Mouse (Mus musculus): Measurements from ENCODE around the gene Fam131b.
A peak's percentile ranks its signal among the peaks of the same experiment; 100 is the strongest.

The Fam131b gene

DNA sequence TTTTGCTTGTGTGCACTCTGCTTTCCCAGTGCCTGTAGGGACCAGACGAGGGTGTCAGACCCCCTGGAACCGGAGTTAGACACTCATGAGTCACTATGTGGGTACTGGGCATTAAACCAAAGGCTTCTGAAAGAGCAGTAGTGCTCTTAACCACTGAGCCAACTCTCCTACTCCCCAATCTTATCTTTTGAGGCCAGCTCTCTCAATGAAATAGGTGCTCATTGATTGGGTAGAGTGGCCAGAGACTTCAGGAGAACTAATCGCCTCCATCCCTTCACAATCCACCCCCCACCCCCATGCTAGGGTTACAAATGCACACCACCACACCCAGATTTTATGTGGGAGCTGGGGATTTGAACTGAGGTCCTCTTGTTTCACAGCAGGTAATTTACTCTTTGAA lies 4.3 kb upstream of the Fam131b start:
- DNase-seq (ENCODE audit: low spot score in 2 of 2), result no peak

DNA sequence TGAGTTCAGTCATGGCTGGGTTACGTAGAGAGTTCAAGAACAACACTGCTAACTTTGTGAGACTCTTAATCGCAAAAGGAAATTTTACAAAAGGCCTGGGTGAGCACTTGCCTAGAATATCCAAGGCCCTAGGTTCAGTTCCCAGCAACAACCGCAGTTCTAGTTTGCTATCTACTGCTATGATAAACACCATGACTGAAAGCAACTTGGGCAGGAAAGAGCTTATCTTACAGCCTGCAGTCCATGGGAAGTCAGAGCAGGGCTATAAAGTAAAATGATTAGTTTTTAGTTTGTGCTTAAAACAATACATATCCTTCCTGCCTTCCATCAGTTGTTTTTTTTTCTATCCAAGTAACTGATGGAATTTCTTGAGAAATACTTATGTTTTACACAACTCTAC lies 2.1 kb upstream of the Fam131b start:
- DNase-seq (ENCODE audit: low spot score in 2 of 2), result no peak

DNA sequence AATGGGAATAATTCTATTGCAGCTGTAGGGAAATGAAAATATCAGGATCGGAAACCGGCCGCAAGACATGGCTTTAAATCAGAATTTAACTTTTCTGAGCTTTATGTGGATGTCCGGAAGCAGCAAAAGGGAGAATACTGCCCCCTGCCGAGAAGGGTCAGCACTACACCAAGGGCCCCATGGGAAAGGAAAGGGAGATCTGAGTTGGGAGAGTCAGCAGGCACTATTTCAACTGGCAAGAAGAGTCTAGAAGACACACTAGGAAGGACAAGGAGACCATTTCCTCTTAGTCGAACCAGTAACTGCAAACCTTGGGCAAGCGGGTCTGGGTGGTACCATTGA lies 796 bp upstream of the Fam131b start:
- peak; percentile 86 to 87 for DNase-seq (ENCODE audit: low spot score in 2 of 2)

DNA sequence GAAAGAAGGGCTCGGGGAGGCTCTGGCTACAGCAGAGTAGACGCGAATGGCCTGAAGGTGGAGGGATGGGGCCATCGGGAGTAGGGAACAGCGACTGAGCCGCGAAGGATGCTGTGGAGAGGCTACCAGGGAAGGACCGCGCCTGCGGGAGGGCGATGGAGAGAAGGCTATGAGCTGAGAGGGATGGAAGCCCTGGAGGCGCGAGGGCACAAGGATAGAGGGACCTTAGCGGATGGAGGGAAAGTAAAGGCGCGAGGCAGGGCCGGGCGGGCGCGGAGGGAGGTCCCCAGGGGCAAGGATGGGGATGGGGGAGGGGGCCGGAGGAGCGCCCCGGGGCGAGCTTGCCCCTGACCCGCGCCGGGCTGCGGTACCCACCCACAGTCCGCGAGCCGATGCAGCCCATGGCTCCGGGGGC lies 369 bp downstream of the Fam131b start:
- peak; percentile 56 to 61 for DNase-seq (ENCODE audit: low spot score in 2 of 2)

DNA sequence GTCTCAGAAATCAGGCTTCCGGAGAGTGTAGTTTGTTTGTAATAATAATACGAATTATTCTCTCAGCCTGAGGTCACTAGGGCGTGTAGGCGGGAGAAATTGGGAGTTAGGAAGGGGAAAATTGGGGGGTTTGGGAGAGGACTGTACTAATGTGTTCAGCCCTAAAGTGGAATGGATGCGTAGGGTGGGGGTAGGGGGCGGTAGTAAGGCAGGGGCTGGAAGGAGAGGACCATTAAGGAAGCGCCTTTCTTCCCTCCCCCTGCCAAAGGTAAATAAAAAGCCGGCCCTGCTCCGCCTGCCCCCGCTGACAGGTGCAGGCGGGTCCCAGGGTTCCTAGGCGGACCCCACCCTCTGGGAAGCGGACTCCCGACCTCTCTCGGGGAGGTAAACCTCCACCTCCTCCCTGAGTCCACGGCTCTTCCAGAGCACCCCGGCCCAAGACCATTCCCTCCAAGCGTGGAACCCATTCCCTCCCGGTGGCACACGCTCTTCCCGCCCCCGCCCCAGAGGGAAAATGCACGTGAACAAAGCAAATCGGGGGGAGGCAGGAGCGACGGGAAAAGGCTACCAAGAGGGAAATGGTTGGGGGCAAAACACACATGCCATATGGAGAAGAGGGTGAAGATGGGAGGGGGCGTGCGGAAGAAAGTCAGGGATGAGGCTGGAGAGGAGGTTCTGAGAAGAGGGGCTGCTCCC lies 924 bp downstream of the Fam131b start:
- peak in 1 of 2 experiments; percentile 33 for DNase-seq (ENCODE audit: low spot score in 2 of 2)

DNA sequence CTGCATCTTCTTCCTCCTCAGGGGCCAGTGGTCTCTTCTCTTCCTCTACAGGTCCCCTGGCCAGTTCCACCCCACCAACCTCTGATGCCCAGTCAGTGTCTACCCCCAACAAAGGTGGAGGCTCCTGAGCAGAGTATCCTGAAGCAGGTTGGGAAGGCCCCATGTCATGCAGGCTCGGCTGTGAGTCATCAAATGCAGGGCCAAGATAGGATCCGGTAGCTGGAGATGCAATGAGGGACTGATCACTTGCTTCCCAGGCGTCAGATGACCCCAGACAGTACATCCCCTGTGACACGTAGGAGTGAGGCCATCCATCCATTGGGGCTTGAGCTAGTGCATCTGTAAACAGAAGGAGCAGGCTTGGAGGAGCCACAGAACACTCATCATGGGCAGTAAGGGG lies 6.2 kb downstream of the Fam131b start:
- DNase-seq (ENCODE audit: low spot score in 2 of 2), result no peak

DNA sequence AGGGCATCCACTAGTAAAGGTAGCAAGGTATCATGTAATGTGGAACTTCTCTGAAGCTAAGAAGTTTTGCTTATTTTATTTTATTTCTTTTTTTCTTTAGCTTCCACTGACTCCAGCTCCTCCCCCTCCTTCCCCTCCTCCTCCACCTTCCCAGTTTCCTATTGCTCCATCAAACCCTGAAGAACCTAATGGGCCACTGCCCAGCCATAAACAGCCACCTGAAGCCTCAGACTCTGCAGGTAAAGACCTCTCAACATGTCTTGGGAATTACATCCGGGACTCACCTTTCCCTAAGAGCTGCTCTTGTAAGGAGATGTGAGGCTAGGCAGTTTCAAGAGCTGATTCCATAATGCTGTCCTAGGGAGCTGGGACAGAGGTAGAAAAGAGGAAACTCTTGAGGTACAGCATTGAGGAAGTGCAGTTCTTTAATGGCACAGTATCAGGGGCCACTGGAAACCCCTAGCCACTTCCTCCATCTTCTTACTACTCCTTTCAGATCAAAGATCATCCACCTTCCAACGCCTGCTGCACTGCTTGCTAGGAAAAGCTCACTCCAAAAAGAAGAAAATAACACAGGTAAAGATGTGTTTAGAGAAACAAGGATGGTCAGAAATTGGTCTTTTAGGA lies 13.9 kb downstream of the Fam131b start:
- no peak for DNase-seq (ENCODE audit: low spot score in 2 of 2)

DNA sequence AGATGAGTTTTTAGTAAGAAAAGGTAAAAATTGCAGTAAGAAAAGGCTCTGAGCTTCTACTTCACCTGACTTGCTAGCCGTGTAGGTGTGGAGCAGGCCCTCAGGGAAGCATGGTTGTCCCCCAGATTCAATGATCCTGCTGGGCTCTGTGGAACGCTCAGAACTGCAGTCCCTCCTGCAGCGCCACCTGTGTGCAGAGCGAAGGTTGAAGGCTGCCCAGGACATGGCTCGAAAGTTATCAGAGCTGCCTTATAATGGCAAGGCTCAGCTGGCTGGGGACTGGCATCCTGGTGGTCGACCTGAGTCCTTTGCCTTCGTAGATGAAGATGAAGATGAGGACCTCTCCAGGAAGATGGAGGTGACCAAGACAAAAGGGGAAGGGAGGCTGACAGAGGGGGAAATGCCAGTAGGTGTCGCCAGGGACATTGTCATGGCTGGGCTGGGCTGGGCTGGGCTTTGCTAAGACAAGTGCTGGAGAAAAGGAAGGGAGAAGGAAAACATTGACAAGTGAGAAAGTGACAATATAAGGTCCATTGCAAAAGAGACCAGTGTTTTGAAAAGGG lies 14.5 kb downstream of the Fam131b start:
- no peak for DNase-seq (ENCODE audit: low spot score in 2 of 2)

DNA sequence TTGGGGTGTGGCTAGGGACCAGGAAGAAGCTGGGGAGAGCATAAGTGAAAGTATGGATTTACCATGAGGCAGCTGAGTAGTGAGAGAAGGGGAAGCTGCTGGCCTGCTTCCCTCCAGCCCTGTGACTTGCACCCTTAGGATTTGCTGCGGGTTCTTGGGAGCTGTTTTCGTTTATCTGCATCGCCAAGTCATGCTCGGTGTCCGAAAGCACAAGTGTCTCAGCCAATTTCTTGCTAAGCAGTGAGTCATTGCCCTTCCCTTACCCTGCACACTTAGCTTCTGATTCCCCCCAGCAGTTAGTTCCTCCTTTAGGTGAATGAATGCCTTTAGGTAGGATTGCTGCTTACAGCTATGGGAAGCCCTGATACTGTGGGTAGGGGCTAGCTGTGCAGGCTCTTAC lies 25.1 kb downstream of the Fam131b start:
- no peak for DNase-seq (ENCODE audit: low spot score in 2 of 2)

DNA sequence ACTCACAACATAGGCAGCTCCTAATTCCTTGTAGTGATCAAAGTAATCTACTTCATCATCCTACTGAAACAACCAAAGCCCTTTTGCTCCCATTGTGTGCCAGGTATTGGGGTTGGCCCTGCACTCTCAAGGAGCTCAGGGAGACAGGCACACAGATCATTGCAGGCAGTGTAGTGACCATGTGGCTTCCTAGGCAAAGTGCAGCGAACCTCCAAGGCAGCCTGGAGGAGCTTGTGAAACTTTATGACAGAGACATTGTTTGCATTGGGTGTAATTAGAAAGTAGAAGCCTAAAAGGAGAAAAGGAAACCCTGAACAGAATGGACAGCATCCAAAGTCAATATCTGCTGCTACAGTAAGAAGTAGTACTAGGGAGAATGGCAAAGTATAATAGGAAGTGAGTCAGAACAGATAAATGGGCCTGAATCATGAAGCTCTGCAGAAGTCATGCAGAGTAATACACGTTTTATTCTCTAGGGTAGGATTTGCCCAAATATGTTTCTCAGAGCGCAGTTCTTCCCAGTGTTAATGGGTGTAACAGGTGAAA lies 28.8 kb downstream of the Fam131b start:
- DNase-seq (ENCODE audit: low spot score in 2 of 2), result no peak

DNA sequence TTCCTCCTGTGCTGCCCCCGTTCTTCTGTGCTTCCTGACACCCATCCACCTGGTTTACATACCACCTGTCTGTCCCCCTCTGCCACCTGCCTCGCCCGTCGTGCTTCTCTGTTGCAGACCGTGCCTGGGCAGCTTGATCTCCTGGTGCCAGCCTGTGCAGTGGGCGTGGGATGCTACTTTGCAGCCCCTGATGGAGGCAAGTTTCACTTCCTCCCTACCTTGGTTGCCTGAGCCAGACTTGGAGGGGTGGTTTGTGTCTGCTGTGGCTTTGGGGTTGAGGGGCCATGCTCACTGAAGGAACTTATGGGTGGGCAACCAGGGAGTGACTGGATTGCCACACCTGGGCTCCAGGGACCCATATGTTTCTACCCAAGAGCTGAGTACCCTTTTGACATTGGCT lies 31.1 kb downstream of the Fam131b start:
- DNase-seq (ENCODE audit: low spot score in 2 of 2), result no peak

DNA sequence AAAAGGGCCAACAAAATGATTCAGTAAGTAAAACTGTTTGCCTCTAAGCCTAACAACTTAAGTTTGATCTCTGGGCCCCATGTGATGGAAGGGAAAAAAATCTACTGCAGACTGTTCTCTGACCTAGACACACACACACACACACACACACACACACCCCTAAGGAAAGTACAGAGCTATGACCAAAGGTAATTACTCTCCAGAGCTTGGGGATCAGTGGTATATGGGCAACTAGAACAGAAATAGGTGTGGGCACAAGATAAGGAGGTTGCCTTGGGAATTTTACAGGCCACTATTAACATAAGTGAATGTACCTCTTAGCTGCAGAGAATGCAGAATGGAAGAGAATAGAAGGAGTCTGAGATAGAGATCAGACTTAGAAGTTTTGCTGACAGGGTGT lies 36.9 kb downstream of the Fam131b start:
- no peak for DNase-seq (ENCODE audit: low spot score in 2 of 2)

DNA sequence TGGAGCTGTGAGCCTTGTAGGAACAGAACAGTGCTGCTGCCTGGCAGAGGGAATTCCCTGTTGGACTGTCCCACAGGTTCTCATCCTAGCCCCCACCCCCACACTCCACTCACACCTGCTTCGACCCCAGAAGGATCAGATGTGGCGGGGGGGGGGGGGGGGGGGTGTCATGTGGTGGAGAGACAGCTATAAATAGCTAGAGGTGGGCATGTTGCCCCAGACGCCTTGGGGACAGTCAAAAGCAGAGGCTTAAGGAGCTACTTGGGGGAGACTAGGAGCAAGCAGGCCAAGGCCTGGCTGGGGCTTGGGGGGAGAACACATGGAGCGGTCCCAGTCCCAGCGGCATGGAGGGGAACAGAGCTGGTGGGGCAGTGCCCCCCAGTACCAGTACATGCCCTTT lies 38.0 kb downstream of the Fam131b start, which contains the start of gene Clcn1:
Clcn1 (plus strand) TSS at position 238 of the 400 bp plus-strand sequence.
- DNase-seq (ENCODE audit: low spot score in 2 of 2), result no peak

DNA sequence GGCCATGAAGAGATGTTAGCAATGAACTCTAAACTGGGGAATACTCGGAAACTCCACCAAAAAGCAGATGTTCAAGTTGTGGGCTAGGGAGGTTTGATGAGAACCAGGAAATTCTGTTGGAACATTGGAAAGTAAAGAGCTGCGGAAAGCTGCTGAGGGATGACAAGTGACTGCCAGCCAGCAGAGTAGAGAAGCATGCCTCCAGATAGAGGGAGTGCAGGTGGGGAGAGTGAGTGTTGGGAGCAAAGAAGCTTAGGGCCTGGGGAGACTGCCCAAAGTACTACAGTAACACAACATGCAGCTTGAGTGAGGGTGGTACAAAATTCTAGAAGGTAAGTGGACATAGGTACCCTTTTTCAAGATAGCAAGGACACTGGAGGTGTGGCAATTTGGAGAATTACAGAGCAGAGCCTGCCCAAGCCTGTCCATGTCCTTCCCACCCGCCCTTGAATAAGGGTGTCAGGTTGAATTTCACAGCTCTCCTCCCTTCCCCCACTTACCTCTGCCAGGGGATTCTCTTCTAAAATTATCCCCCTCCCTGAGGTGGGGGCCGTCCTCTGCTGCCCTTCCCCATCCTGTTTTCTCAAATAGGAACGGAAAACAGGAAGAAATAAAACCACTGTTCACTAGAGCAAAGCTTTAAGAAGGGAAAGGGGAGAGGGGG lies 41.4 kb downstream of the Fam131b start:
- DNase-seq (ENCODE audit: low spot score in 2 of 2), result no peak

DNA sequence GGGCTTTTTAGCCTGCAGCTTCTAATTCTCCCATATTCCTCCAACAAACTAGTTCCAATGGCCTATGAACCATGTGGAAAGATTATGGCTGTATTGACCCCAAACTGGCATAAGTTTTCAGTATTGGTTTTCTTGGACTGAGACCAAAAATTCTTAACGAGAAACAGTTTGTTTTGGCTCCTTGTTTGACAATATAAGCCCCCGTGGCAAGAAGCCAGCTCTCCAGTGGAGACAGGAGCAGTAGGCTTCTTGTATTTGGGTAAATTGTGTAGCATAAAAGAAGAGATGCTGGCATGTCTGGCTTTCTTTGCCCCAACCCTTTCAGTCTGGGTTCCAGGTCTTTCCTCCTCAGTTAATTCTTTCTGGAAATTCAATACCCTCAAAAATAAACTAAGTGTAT lies 48.3 kb downstream of the Fam131b start:
- DNase-seq (ENCODE audit: low spot score in 2 of 2), result no peak

DNA sequence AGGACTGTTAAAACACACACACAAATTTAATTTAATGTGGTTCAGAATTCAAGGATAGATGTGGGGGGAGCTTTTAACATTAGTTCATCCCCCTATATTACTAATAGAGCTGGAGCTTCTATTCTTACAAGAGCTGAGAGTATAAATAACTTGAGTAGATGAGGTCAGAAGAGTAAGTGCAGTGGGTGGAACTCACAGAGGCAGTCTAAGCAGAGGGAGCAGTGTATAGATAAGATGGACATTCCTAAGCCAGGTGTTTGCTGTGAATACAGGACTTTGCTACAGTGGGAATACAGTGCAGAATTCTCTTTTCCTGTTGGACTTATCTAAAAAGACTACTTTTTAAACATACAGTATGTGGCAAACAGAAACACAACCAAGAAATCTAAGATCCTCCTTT lies 53.6 kb downstream of the Fam131b start:
- DNase-seq (ENCODE audit: low spot score in 2 of 2), result no peak

DNA sequence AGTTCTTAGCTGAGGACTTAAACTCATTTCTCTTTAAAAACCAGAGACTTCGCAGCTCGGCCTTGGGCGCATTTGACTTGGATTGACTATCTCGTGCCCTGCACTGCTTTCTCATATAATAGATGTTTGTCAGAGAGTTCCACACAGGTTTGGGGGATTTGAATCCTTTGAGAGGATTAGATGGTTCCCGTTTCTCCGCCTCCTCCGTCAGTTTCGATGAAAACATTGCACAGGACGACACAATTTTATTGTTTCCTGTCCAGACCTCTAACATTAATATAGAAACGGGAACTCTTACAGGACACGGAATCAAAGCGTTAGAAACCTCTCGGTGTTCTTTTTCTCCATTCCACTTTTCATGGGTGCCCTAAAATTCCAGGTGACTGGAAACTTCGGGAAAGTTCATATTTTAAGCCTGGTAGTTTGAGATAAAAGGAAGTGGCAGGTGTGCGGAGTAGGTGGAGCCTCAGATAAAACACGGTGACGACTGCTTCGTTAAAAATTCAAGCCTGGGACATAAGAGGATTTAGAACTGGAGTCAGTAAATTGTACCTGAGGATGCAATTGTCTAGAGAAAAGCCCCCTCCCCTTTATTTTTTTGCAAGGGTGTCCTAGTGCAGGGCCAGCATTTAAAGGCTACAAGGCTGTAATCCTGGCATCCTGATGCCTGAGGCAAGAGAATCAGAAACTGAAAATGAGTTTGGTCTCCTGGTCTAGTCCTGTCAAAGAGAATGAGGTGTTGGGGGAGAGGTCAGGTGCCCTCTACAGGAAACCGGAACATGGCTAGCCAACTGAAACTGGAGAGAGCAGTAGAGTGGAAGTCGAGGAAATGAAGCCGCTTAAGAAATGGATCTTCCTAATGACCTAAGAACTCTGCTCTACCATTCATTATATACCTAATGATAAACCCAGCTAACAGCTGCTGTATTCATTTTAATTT lies 58.8 kb downstream of the Fam131b start:
- no peak for DNase-seq (ENCODE audit: low spot score in 2 of 2)

All from right cerebral cortex, postnatal 10 days (tissue).